Mouse (Mus musculus): ENCODE data around the gene Il17c. TPM values are rescaled to one million over a fixed set of nuclear protein-coding genes. Genes with fewer than 3 reads are reported as not detected.

Il17c gene
- polyA plus RNA-seq, 1 experiment from 2014 or later: 0.39 TPM

GRCm38 (mm10) chr8:122459218-122459900, 37.5 kb downstream of the Il17c start:
- ChIA-PET CTCF (interaction anchor here (2.3 kb wide), 1 partner anchor 15 kb away, joined by 12 read pairs; the partner anchor contains the start of gene Mvd), POLR2A (interaction anchor here (0.6 to 0.8 kb wide), 2 partner anchors 15 to 36 kb away, joined by 3 read pairs; no protein-coding TSS in a partner anchor)
- in situ Hi-C loops (cut with MboI; ENCODE audit: low pct_unique_long_range_greater_than_20kb): no loop called here
- DNase-seq (ENCODE audit: low read depth, low spot score): no peak
- no peak for TF ChIP-seq CTCF (IDR thresholded peaks at IDR 0.05)
- H3K27me3 ChIP-seq: no peaks in the 10 kb centered on the region
- no peak for ATAC-seq

- POLR2A ChIA-PET: interaction anchor here (0.6 to 0.8 kb wide), 2 partner anchors 16 to 37 kb away, joined by 3 read pairs; no protein-coding TSS in a partner anchor
- ATAC-seq (no peak), DNase-seq (ENCODE audit: low read depth, low spot score) (no peak)
- TF ChIP-seq CTCF (IDR thresholded peaks at IDR 0.05): no peak
- no peaks in the 10 kb centered on the region for H3K27me3 ChIP-seq
- CTCF ChIA-PET: interaction anchor here (2.3 kb wide), 1 partner anchor 16 kb away, joined by 12 read pairs; the partner anchor contains the start of gene Mvd
- in situ Hi-C loops (cut with MboI; ENCODE audit: low pct_unique_long_range_greater_than_20kb): no loop called here
These were observed 38.2 kb downstream of the Il17c start for GRCm38 (mm10) chr8:122459990-122460389.

GRCm38 (mm10) chr8:122460524-122461472, 39.0 kb downstream of the Il17c start, which contains the start of gene Snai3:
Gene Snai3, minus strand, starts transcription at chr8:122460733.
- in situ Hi-C loops (cut with MboI; ENCODE audit: low pct_unique_long_range_greater_than_20kb): no loop called here
- CTCF ChIA-PET: interaction anchor here (2.3 kb wide), 1 partner anchor 16 kb away, joined by 12 read pairs; the partner anchor contains the start of gene Mvd
- peak; percentile 47 for DNase-seq (ENCODE audit: low read depth, low spot score)
- POLR2A ChIA-PET: interaction anchor here (0.6 kb wide), 1 partner anchor 8 kb away, joined by 3 read pairs; no protein-coding TSS in a partner anchor
- TF ChIP-seq CTCF (IDR thresholded peaks at IDR 0.05): no peak
- peak; percentile 31 for ATAC-seq
- H3K27me3 ChIP-seq: no peaks in the 10 kb centered on the region

- H3K27me3 ChIP-seq: no peaks in the 10 kb centered on the region
- ChIA-PET POLR2A (interaction anchor here (0.6 to 0.7 kb wide), 2 partner anchors 9 to 12 kb away, joined by 3 read pairs; no protein-coding TSS in a partner anchor), CTCF (interaction anchor here (1.1 kb wide), 1 partner anchor 13 kb away, joined by 3 read pairs; no protein-coding TSS in a partner anchor)
- no peak for TF ChIP-seq CTCF (IDR thresholded peaks at IDR 0.05)
- in situ Hi-C loops (cut with MboI; ENCODE audit: low pct_unique_long_range_greater_than_20kb): no loop called here
- ATAC-seq (peak; percentile 77), DNase-seq (ENCODE audit: low read depth, low spot score) (peak; percentile 87)
These were observed 39.8 kb downstream of the Il17c start for GRCm38 (mm10) chr8:122461473-122462148.

- no peak for TF ChIP-seq CTCF (IDR thresholded peaks at IDR 0.05)
- no peaks in the 10 kb centered on the region for H3K27me3 ChIP-seq
- ChIA-PET POLR2A (interaction anchor here (0.6 to 2.4 kb wide), 2 partner anchors 13 to 87 kb away, joined by 3 to 10 read pairs; partner anchors contain the start of genes Ctu2 and Rnf166), CTCF (interaction anchor here (1.1 kb wide), 1 partner anchor 13 kb away, joined by 3 read pairs; no protein-coding TSS in a partner anchor)
- DNase-seq (ENCODE audit: low read depth, low spot score) (no peak), ATAC-seq (no peak)
- in situ Hi-C loops (cut with MboI; ENCODE audit: low pct_unique_long_range_greater_than_20kb): no loop called here
These were observed 40.7 kb downstream of the Il17c start for GRCm38 (mm10) chr8:122462510-122462909.

GRCm38 (mm10) chr8:122463651-122464640, 42.1 kb downstream of the Il17c start:
- no peaks in the 10 kb centered on the region for H3K27me3 ChIP-seq
- POLR2A ChIA-PET: interaction anchor here (2.4 kb wide), 1 partner anchor 11 kb away, joined by 10 read pairs; the partner anchor contains the start of genes Ctu2 and Rnf166
- in situ Hi-C loops (cut with MboI; ENCODE audit: low pct_unique_long_range_greater_than_20kb): no loop called here
- TF ChIP-seq CTCF (IDR thresholded peaks at IDR 0.05): no peak
- ATAC-seq (no peak), DNase-seq (ENCODE audit: low read depth, low spot score) (no peak)
- CTCF ChIA-PET: interaction anchor here (1.0 to 1.5 kb wide), 3 partner anchors 9 to 18 kb away, joined by 3 to 5 read pairs (median 3); no protein-coding TSS in a partner anchor

- in situ Hi-C loops (cut with MboI; ENCODE audit: low pct_unique_long_range_greater_than_20kb): no loop called here
- H3K27me3 ChIP-seq: no peaks in the 10 kb centered on the region
- no peak for TF ChIP-seq CTCF (IDR thresholded peaks at IDR 0.05)
- ATAC-seq (no peak), DNase-seq (ENCODE audit: low read depth, low spot score) (no peak)
- CTCF ChIA-PET: no interaction called here
- POLR2A ChIA-PET: interaction anchor here (0.5 to 0.8 kb wide), 2 partner anchors 12 to 21 kb away, joined by 3 read pairs; no protein-coding TSS in a partner anchor
These were observed 43.2 kb downstream of the Il17c start for GRCm38 (mm10) chr8:122464985-122465384.

- no peak for ATAC-seq
- no peak for DNase-seq (ENCODE audit: low read depth, low spot score)
- in situ Hi-C loops (cut with MboI; ENCODE audit: low pct_unique_long_range_greater_than_20kb): no loop called here
- CTCF ChIA-PET: no interaction called here
- no peak for TF ChIP-seq CTCF (IDR thresholded peaks at IDR 0.05)
- POLR2A ChIA-PET: no interaction called here
- H3K27me3 ChIP-seq: no peaks in the 10 kb centered on the region
These were observed 46.0 kb downstream of the Il17c start for GRCm38 (mm10) chr8:122467816-122468215.

GRCm38 (mm10) chr8:122469407-122469806, 47.6 kb downstream of the Il17c start:
- CTCF ChIA-PET: interaction anchor here (1.0 kb wide), 1 partner anchor 25 kb away, joined by 3 read pairs; no protein-coding TSS in a partner anchor

More at GRCm38 (mm10) chr8:122469407-122469806, 47.6 kb downstream of the Il17c start:
- no peaks in the 10 kb centered on the region for H3K27me3 ChIP-seq
- ATAC-seq (no peak), DNase-seq (ENCODE audit: low read depth, low spot score) (no peak)
- POLR2A ChIA-PET: no interaction called here
- in situ Hi-C loops (cut with MboI; ENCODE audit: low pct_unique_long_range_greater_than_20kb): no loop called here
- no peak for TF ChIP-seq CTCF (IDR thresholded peaks at IDR 0.05)
